Mouse (Mus musculus) hindbrain, embryonic 16.5 days (tissue): ENCODE data around the gene Ubox5. TPM values are rescaled to one million over a fixed set of nuclear protein-coding genes. Genes with fewer than 3 reads are reported as not detected.

Experiments
- ATAC-seq: fragments of 200-750 bp; cut with Nextera tagmentation; 2 replicates; pipeline ENCODE4 v1.8.0; 2017; ENCODE audit warnings: moderate TSS enrichment, moderate library complexity
- H3K27ac ChIP-seq: fragments of 300-500 bp; sonication (generic); 2 replicates; pipeline ENCODE4 v1.5.1; 2014; ENCODE audit warnings: low read depth, mild to moderate bottlenecking, control low read depth, low read length, moderate library complexity
- H3K27me3 ChIP-seq: fragments of 300-500 bp; sonication (generic); replicated peaks from 2 replicates; pipeline ENCODE4 v1.6.1; 2014; ENCODE audit warnings: low read length; ENCODE audit not compliant: control insufficient read depth, insufficient read depth
- H3K36me3 ChIP-seq: fragments of 300-500 bp; sonication (generic); 2 replicates; pipeline ENCODE4 v1.6.1; 2014; ENCODE audit warnings: mild to moderate bottlenecking, low read length, moderate library complexity, mixed read lengths; ENCODE audit not compliant: control insufficient read depth, insufficient read depth
- H3K4me1 ChIP-seq: fragments of 300-500 bp; sonication (generic); 2 replicates; pipeline ENCODE4 v1.6.1; 2014; ENCODE audit warnings: low read depth, low read length; ENCODE audit not compliant: control insufficient read depth, insufficient read depth
- H3K4me2 ChIP-seq: fragments of 300-500 bp; sonication (generic); 2 replicates; pipeline ENCODE4 v1.6.1; 2014; ENCODE audit warnings: mild to moderate bottlenecking, low read length, control low read depth, moderate library complexity
- H3K4me3 ChIP-seq: fragments of 300-500 bp; sonication (generic); 2 replicates; pipeline ENCODE4 v1.5.1; 2014; ENCODE audit warnings: mild to moderate bottlenecking, low read length, control low read depth, moderate library complexity
- H3K9ac ChIP-seq: fragments of 300-500 bp; sonication (generic); 2 replicates; pipeline ENCODE4 v1.6.1; 2014; ENCODE audit warnings: low read depth, mild to moderate bottlenecking, control low read depth, low read length, moderate library complexity
- H3K9me3 ChIP-seq: fragments of 300-500 bp; sonication (generic); 2 replicates; pipeline ENCODE4 v1.6.1; 2014; ENCODE audit warnings: mild to moderate bottlenecking, low read length, moderate library complexity; ENCODE audit not compliant: control insufficient read depth
- WGBS: fragments of 180-500 bp; shearing (Covaris S2); extraction: QIAGEN DNeasy Blood & Tissue Kit; methylation state at CpG from one replicate; pipeline ENCODE4 v1.1.7; 2014; 5-methylcytosine and 5-hydroxymethylcytosine counted together
- polyA plus RNA-seq: library from polyadenylated mRNA; unstranded; fragments of >200 nt; fragmentation: Nextera tagmentation; extraction: Ambion mirVana; gene quantifications from 2 replicates; pipeline ENCODE4 v1.2.1, GENCODE M21; 2015

Ubox5 gene
- polyA plus RNA-seq, 1 experiment from 2014 or later: 8.9 TPM

DNA sequence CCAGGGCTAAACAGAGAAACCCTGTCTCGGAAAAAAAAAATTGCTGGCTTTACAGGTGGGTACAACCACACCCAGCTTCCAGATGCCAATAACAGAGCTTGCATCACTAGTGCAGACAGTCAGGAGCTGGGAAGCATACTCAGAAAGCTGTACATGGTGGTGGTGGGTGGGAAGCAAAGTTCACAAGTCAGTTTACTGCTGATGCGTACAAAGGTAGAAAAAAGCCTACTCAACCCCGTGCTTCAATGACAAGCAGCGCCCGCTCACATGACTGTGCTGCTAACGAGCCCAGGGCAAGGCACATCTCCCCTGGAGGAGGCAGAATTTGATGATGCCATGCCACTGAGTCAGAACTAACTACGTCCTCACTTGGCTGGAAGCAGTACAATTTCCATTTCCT lies 10.9 kb downstream of the Ubox5 start:
- Histone ChIP-seq H3K27ac (no peak overlapping the region), H3K9me3 (no peaks in the 10 kb centered on the region), H3K36me3 (peaks cover 25% of the 10 kb centered on the region), H3K4me1 (no peaks in the 10 kb centered on the region), H3K9ac (no peak overlapping the region), H3K4me2 (no peak overlapping the region), H3K27me3 (no peaks in the 10 kb centered on the region), H3K4me3 (no peak overlapping the region)
- WGBS: 89% methylated on average over 7 of the region's 7 CpGs
- no peak for ATAC-seq

DNA sequence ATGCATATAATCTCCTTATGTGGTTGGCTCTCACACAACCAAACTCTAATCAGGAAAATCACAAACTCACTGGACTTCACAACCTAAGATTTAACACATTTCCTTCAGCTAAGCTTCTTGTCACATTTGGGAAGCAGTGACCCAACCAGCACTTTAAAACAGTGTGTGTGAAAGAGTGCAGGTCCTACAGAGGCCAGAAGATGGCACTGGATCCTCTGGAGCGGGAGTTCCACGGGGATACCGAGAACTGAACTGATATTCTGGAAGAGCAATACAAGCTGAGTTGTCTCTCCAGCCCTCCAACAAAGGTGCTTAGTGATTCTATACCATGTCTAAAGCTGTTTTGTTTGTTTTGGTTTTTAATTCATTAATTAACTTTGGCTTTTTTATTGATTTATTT lies 16.7 kb downstream of the Ubox5 start:
- ATAC-seq: no peak
- peaks cover 23% of the 10 kb centered on the region for H3K36me3 ChIP-seq
- H3K9me3 ChIP-seq: no peaks in the 10 kb centered on the region
- no peak overlapping the region for H3K9ac ChIP-seq
- no peak overlapping the region for H3K27ac ChIP-seq
- H3K4me1 ChIP-seq: no peaks in the 10 kb centered on the region
- 52% methylated on average over 3 of the region's 3 CpGs for WGBS
- no peak overlapping the region for H3K4me2 ChIP-seq
- no peak overlapping the region for H3K4me3 ChIP-seq
- H3K27me3 ChIP-seq: no peaks in the 10 kb centered on the region

DNA sequence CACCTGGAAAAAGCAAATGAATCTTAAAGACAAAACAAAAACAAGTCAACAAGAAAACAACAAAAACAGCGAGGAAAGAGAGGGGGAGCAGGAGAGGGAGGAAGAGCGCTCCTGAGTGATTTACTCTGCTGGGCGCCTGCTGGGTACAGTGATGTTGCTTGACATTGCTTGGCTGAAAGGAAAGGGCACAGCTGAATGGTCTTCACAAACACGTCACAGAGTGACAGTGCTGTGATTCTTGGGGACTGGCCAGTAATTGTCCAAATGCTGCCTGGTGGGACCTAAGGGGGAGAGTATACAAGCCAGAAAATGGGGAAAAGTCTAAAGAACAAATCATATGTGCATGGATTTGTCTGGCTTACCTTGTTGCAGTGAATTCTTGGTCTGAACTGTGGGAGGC lies 27.6 kb downstream of the Ubox5 start:
- no peaks in the 10 kb centered on the region for H3K9me3 ChIP-seq
- H3K27ac ChIP-seq: no peak overlapping the region
- 85% methylated on average over 4 of the region's 4 CpGs for WGBS
- H3K4me3 ChIP-seq: no peak overlapping the region
- no peak for ATAC-seq
- H3K36me3 ChIP-seq: peaks cover 19% of the 10 kb centered on the region
- H3K9ac ChIP-seq: no peak overlapping the region
- no peak overlapping the region for H3K4me2 ChIP-seq
- no peaks in the 10 kb centered on the region for H3K27me3 ChIP-seq
- H3K4me1 ChIP-seq: no peaks in the 10 kb centered on the region

DNA sequence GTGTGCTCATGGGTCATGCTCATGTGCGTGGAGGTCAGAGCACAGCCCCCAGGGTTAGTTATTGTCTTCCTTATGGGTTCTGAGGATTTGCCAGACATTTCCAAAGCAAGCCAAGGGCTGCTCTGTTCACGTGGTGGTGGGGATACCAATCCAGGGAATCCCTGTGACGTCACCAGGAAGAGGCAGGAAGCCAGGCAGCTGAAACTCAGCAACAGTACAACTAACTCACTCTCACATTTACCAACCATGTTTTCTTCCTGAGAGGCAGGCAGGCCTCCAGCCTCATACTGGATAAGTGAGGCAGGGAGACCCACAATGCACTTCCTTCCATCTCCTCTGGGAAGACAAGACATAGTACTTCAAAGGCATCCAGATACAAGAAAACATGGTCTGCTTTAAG lies 31.4 kb downstream of the Ubox5 start:
- H3K9me3 ChIP-seq: no peaks in the 10 kb centered on the region
- no peaks in the 10 kb centered on the region for H3K4me1 ChIP-seq
- H3K9ac ChIP-seq: no peak overlapping the region
- H3K36me3 ChIP-seq: peaks cover 30% of the 10 kb centered on the region
- no peak for ATAC-seq
- no peak overlapping the region for H3K27ac ChIP-seq
- no peak overlapping the region for H3K4me2 ChIP-seq
- H3K27me3 ChIP-seq: no peaks in the 10 kb centered on the region
- 68% methylated on average over 3 of the region's 3 CpGs for WGBS
- no peak overlapping the region for H3K4me3 ChIP-seq

DNA sequence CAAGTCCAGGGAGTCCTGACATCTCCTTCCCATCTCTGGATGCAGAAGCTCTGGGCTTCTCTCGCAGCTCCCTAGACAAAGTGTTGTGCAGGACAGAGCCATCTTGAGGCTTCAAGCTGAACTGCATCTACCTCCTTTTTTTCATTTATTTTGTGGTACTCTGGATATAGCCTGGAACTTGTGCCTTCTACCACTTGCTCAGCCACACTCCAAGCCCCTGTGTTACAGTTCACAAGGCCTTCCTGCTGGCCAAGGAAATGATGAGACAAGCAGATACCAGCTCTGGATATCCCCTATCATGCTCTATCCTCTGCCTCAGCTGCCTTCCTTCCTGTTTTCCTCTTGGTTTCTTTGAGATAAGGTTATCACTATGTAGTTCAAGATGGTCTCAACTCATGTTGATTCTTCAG lies 32.2 kb downstream of the Ubox5 start:
- Histone ChIP-seq H3K27me3 (no peaks in the 10 kb centered on the region), H3K36me3 (peaks cover 22% of the 10 kb centered on the region), H3K9ac (no peak overlapping the region), H3K4me3 (no peak overlapping the region), H3K4me2 (no peak overlapping the region), H3K9me3 (no peaks in the 10 kb centered on the region), H3K4me1 (no peaks in the 10 kb centered on the region), H3K27ac (no peak overlapping the region)
- peak; percentile 71 for ATAC-seq
- 5% methylated on average over 1 of the region's 1 CpGs for WGBS

DNA sequence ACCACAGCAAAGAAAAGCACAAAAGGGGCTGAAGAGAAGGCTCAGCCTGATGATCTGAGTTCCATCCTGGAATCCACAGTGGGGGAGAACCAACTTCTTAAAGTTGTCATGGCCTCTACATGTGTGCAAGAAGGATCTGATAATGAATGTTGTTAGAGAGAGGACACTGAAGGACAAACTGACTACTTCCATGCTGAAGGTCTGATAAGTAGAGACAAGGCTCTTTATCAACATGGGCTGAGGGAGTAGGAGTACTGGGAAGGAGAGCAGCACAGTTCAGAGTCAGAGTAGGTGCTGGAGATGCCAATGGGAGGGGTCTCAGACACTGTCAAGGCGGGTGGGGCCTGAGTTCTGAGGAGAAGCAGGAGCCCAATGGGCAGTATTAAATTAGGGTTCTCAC lies 34.2 kb downstream of the Ubox5 start:
- H3K27ac ChIP-seq: no peak overlapping the region
- no peak overlapping the region for H3K9ac ChIP-seq
- H3K27me3 ChIP-seq: no peaks in the 10 kb centered on the region
- WGBS: 91% methylated on average over 1 of the region's 1 CpGs
- H3K36me3 ChIP-seq: peaks cover 23% of the 10 kb centered on the region
- no peaks in the 10 kb centered on the region for H3K4me1 ChIP-seq
- H3K9me3 ChIP-seq: no peaks in the 10 kb centered on the region
- H3K4me3 ChIP-seq: no peak overlapping the region
- H3K4me2 ChIP-seq: no peak overlapping the region
- ATAC-seq: no peak

DNA sequence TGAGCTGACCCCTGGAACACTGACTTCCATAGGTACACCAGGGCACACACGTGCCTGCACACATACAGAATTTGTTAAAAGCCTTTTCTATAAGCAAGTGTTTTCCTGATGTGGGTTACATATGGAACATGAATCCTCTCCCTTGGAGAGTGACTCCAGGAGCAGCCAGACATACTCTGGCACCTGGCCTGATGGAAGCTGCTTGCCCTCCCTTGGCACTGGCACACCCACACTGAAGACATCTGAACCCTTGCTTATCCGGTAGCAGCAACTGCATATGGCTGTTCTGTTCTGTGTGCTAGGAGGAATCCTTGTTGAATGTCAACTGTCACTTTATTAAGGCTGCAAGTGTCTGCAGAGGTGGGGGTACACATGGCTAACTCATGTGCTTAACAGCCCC lies 38.8 kb downstream of the Ubox5 start:
- H3K27ac ChIP-seq: no peak overlapping the region
- no peak for ATAC-seq
- peaks cover 18% of the 10 kb centered on the region for H3K36me3 ChIP-seq
- no peaks in the 10 kb centered on the region for H3K27me3 ChIP-seq
- 96% methylated on average over 2 of the region's 2 CpGs for WGBS
- H3K4me1 ChIP-seq: no peaks in the 10 kb centered on the region
- H3K4me2 ChIP-seq: no peak overlapping the region
- H3K9ac ChIP-seq: no peak overlapping the region
- H3K4me3 ChIP-seq: no peak overlapping the region
- no peaks in the 10 kb centered on the region for H3K9me3 ChIP-seq

DNA sequence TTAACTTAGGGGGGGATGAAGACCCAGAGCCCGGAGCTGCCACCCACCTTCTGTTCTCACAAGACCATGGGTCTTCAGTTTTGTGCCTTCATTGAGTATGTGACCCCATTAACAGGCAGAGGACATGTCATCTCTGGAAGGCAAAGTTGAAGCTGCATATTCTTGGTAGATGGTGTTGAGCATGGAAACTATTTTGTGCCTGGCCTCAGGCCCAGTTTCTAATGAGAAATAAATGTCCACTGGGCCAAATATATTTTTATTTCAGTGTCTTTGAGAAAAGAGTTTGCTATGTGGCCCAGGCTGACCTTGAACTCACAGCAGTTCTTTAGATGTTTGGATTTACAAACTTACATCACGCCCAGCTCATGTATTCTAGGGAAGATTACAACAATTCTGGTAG lies 40.1 kb downstream of the Ubox5 start:
- Histone ChIP-seq H3K9ac (no peak overlapping the region), H3K4me2 (no peak overlapping the region), H3K27me3 (no peaks in the 10 kb centered on the region), H3K4me3 (no peak overlapping the region), H3K4me1 (no peaks in the 10 kb centered on the region), H3K36me3 (peaks cover 13% of the 10 kb centered on the region), H3K27ac (no peak overlapping the region), H3K9me3 (no peaks in the 10 kb centered on the region)
- 89% methylated on average over 2 of the region's 2 CpGs for WGBS
- no peak for ATAC-seq

DNA sequence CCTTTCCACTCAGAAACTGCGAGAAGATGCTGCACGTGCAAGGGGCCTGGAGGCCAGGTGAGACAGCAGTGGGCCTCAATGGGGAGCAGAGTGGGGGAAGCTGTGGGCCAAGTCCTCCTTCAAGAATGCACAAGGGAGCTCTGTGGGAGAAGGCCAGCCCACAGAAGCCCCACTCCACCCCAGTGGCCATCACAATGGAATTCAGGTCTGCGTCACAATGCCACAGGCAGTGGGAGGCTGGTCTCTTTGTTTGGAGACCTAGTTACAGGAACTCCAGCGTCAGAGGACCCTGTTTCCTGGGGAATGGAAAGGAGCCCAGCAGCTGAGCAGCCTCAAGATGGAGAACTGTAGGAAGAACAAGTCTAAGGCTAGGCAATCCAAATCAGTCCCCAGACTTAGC lies 40.7 kb downstream of the Ubox5 start:
- H3K27me3 ChIP-seq: no peaks in the 10 kb centered on the region
- no peak overlapping the region for H3K27ac ChIP-seq
- no peak overlapping the region for H3K4me3 ChIP-seq
- WGBS: 50% methylated on average over 4 of the region's 4 CpGs
- no peaks in the 10 kb centered on the region for H3K9me3 ChIP-seq
- no peak overlapping the region for H3K4me2 ChIP-seq
- peaks cover 11% of the 10 kb centered on the region for H3K36me3 ChIP-seq
- H3K4me1 ChIP-seq: no peaks in the 10 kb centered on the region
- H3K9ac ChIP-seq: no peak overlapping the region
- no peak for ATAC-seq

DNA sequence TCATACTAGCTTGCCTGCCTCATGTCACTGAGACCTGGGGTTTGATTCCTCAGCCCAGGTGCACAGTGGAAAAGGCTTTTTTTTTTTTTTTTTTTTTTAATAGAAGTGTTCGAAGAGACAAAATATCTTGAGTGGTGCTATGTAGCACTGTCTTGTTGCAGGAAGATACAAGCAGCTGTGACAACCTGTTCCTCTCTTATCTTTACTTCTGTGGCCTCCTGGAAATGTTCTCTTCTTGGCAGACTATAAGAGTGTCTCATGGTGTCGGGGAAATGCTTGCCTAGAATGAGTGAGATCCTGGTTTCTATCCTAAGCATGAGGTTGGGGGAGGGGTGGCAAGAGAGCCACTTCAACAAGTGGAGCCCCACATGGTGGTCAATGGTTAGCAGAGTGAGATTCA lies 41.5 kb downstream of the Ubox5 start:
- Histone ChIP-seq H3K4me1 (no peaks in the 10 kb centered on the region), H3K27me3 (no peaks in the 10 kb centered on the region), H3K27ac (no peak overlapping the region), H3K9ac (no peak overlapping the region), H3K4me2 (no peak overlapping the region), H3K36me3 (peaks cover 11% of the 10 kb centered on the region), H3K9me3 (no peaks in the 10 kb centered on the region), H3K4me3 (no peak overlapping the region)
- WGBS: 83% methylated on average over 2 of the region's 2 CpGs
- no peak for ATAC-seq
